Mouse (Mus musculus): ENCODE measurements around the gene Rpl23.

Rpl23 gene

GRCm38 (mm10) chr11:97781832-97782563 is at the start of gene Rpl23:
TSS of gene Rpl23 (minus strand) at chr11:97782437.
- DNase-seq = peak; percentile 99

DNA sequence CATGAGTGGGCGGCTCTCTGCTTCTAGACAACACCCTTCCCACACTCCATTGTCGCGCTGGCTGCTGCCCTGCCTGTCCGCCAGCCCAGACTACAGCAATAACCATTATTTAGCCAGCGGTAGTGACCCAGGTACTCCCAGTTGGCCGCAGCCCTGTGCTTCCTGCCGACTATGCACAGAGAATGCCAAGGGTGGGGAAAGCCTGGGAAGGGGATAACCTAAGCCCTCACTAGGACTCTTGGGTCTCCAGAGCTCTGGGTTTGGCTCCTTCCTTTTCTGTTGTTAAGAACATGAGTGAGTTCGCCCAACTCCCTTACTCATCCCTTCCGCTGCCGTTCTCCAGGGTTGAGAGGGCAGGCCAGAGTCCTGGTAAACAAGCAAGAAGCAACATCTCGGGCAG is 49.8 kb upstream of the Rpl23 start:
- DNase-seq = no peak

DNA sequence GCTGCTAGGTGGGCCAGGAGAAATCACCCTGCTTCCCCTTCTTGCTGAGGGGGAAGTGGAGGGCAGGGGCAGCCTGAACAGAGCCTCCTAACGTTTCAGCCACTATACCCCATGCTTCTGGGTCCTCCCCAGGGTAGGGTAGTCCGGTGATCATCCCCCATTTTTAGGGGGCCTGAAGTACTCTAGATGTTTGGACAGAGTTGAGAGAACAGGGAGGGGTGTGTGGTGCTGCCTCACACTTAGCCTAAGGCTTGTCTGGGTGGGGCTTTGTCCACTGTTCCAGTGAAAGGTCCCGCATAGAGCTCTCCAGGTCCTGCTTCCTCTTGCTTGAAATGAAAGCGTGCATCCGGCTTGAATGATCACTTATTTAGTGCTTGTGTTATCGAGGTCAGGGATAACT is 48.3 kb upstream of the Rpl23 start:
- DNase-seq = no peak

GRCm38 (mm10) chr11:97829913-97830476 is 47.8 kb upstream of the Rpl23 start:
- DNase-seq = no peak

DNA sequence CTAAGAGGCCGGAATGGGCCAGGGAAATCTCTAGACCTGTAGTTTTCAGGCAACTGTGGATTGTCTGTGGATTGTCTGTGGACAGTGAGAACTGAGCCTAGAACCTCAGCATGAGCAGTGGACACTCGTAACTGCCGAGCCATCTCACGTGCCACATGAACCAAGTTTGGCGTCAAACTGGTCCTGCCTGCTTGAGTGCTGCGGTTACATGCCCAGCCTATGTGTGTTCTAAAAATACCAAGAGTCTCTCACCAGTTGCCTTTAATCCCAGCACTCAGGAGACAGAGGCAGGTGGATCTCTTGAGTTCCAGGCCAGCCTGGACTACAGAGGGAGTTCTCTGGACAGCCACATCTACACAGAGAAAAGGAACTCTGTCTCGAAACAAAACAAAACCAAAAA is 47.1 kb upstream of the Rpl23 start:
- DNase-seq = no peak

GRCm38 (mm10) chr11:97827654-97828053 is 45.4 kb upstream of the Rpl23 start:
- DNase-seq = no peak

GRCm38 (mm10) chr11:97826414-97826813 is 44.2 kb upstream of the Rpl23 start:
- no peak for DNase-seq

- no peak for DNase-seq
Measured at GRCm38 (mm10) chr11:97825971-97826370, 43.7 kb upstream of the Rpl23 start.

- DNase-seq = no peak
Measured at GRCm38 (mm10) chr11:97825295-97825694, 43.1 kb upstream of the Rpl23 start.

DNA sequence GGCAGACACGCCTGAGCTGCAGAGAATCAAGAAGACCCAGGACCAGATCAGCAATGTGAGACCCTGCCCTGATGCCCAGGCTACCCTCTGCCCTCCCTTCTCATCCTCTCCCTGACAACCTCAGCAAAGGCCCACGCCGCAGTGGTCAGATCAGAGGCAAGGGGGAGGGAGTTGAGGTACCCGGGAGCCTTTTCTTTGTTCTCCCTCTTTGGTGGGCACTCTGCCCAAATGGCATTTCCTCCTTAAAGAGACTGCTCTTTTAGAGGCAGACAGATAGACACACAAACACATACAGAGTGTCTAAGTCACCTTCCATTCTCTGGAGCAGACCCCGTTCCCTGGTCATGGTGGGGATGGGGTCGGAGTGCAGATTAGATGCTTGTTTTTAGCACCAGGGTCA is 42.7 kb upstream of the Rpl23 start:
- no peak for DNase-seq

DNA sequence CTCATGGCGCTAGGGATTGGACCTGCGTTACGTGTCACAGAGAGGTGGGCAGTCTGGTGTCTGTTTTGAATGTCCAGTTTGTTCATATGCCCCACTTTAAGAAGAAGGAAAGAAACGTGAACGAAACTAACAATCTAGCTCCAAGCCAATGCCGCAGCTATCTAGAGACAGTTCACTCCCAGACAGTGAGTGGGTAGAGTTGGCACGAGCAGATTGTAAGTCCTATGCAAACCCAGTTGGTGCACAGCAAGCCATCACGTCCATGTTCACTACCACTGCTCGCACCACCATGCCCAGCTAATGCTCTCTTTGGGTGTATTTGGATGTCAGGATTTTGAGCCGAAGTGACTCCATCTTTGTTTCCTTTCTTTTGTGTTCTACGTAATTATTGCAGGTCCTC is 41.9 kb upstream of the Rpl23 start:
- DNase-seq = no peak

- DNase-seq = peak; percentile 66
Measured at GRCm38 (mm10) chr11:97822840-97823603, 40.8 kb upstream of the Rpl23 start.

- no peak for DNase-seq
Measured at GRCm38 (mm10) chr11:97821401-97822064, 39.3 kb upstream of the Rpl23 start.

GRCm38 (mm10) chr11:97820840-97821239 is 38.6 kb upstream of the Rpl23 start:
- no peak for DNase-seq

- DNase-seq = no peak
Measured at GRCm38 (mm10) chr11:97819923-97820322, 37.7 kb upstream of the Rpl23 start.

DNA sequence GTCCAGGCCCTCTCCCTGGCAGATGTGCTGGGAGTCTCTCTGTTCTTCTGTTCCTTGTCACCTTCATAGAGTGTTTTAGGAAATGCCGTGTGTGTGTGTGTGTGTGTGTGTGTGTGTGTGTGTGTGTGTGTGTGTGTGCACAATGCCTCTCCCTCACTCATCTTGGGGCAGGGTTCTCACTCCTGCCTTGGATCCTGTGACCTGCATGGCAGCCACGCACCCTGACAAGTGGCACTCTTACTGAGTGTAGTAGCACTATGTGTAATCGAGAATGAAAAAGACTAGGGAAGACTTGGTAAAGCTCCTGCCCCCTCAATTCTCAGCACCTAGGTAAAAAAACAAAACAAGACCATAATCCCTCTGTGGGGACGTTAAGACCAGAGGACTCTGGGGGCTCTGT is 36.9 kb upstream of the Rpl23 start:
- no peak for DNase-seq

GRCm38 (mm10) chr11:97818571-97818970 is 36.3 kb upstream of the Rpl23 start:
- no peak for DNase-seq

GRCm38 (mm10) chr11:97818003-97818402 is 35.8 kb upstream of the Rpl23 start:
- no peak for DNase-seq

DNA sequence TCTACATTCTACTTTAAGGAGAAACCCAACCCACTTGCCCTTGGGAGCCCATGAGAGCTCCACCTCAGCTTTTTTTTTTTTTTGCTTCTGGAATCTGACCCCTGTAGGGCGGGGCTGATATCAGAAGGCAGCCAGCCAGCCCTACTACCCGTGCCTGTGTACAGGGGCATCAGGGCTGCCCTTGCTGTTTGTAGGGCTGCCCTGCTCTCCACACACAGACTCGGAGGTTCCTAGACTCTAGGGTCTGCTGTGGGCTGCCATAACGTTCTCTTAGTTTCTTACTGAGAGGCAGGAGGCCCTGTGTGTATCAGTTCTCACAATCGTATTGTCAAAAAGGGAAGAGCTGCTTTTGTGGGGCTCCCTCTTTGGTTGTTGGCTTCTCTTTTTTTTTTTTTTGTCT is 35.1 kb upstream of the Rpl23 start:
- no peak for DNase-seq

GRCm38 (mm10) chr11:97816916-97817315 is 34.7 kb upstream of the Rpl23 start:
- DNase-seq = no peak

DNA sequence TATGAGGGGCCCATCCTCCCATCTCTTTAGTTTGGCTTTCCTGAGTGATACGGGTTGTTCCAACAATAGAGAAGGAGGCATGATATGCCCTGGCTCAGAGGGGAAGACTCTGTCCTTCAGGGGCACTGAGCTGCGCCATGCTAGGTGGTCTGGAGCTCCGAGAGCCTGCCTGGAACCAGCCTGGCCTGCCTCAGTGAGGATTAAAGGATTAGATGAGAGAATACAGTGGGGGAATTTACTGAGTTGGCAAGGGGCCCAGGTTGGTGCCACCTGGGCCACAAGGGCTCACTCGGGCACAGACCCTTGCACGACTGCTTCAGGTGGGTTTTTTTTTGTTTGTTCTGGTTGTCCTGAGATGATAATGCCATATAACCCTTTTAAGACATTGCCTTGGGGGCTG is 33.9 kb upstream of the Rpl23 start:
- no peak for DNase-seq

- no peak for DNase-seq
Measured at GRCm38 (mm10) chr11:97815736-97816135, 33.5 kb upstream of the Rpl23 start.

- DNase-seq = no peak
Measured at GRCm38 (mm10) chr11:97813746-97814515, 31.7 kb upstream of the Rpl23 start.

All from cerebellum, adult 8-10 months (tissue).